Mouse (Mus musculus): ENCODE measurements around the gene Ctnnb1. TPM values are rescaled to one million over a fixed set of nuclear protein-coding genes. Genes with fewer than 3 reads are reported as not detected.

The Ctnnb1 gene
- polyA plus RNA-seq, 1 experiment from 2014 or later: 422 TPM

- 94% methylated on average over 12 of the region's 12 CpGs for WGBS
- Histone ChIP-seq H3K4me1 (replicated peaks) (peaks cover 26% of the 10 kb centered on the region), H3K9ac (no peak overlapping the region), H3K4me2 (no peak overlapping the region), H3K27me3 (no peaks in the 10 kb centered on the region), H3K9me3 (no peaks in the 10 kb centered on the region), H3K27ac (no peak overlapping the region), H3K4me3 (no peak overlapping the region), H3K36me3 (peaks cover 58% of the 10 kb centered on the region)
- ATAC-seq (ENCODE audit: low FRiP score): no peak
Observed at GRCm38 (mm10) chr9:120950761-120951160, 21.7 kb downstream of the Ctnnb1 start.

DNA sequence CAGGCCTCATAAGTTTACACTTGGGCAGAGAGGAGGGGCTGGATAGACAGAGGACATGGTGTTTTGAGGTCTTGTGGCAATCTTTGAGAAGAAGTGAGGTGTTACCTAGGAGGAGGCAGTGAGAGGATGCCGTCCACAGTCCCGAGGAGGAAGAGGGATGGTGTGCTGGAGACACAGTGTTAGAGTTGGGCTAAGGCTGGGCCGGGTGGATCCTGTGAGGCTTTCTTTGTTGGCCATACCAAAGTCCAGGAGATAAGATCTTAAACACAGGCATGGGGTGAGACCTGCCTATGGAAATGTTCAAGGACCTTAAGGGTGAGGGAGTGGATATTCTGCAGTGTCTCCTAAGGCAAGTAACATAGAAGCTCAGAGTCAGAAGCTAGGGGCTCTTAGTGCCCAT is 22.9 kb downstream of the Ctnnb1 start:
- Histone ChIP-seq H3K4me2 (no peak overlapping the region), H3K4me1 (replicated peaks) (peaks cover 20% of the 10 kb centered on the region), H3K27ac (no peak overlapping the region), H3K4me3 (no peak overlapping the region), H3K36me3 (peaks cover 70% of the 10 kb centered on the region), H3K27me3 (no peaks in the 10 kb centered on the region), H3K9ac (no peak overlapping the region), H3K9me3 (no peaks in the 10 kb centered on the region)
- WGBS: 88% methylated on average over 3 of the region's 3 CpGs
- ATAC-seq (ENCODE audit: low FRiP score): no peak

DNA sequence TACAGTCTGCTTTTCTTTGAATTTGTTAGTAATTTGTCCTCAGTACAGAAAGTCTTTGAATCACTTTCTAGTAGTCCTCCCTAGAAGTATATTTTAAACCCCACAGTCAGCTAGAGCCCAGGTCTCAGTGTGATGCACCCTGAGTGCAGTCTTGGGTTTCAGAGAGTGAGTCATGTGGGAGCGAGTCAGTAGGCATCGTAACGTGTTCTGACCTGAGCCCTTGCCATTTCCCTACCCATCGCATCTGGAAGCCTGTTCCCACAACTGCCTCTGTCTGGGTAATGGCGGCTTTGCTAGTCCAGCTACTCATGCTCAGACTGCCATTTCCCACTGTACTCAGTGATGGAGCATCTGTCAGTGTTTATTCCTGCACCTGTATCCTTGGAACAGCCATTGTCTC is 29.0 kb downstream of the Ctnnb1 start:
- H3K4me2 ChIP-seq: no peak overlapping the region
- H3K4me3 ChIP-seq: no peak overlapping the region
- no peak overlapping the region for H3K9ac ChIP-seq
- H3K36me3 ChIP-seq: peaks cover 99% of the 10 kb centered on the region
- H3K9me3 ChIP-seq: no peaks in the 10 kb centered on the region
- no peaks in the 10 kb centered on the region for H3K27me3 ChIP-seq
- peaks cover 19% of the 10 kb centered on the region for H3K4me1 ChIP-seq (replicated peaks)
- WGBS: 90% methylated on average over 5 of the region's 5 CpGs
- no peak for ATAC-seq (ENCODE audit: low FRiP score)
- H3K27ac ChIP-seq: no peak overlapping the region

- no peak for ATAC-seq (ENCODE audit: low FRiP score)
- no peak overlapping the region for H3K4me2 ChIP-seq
- H3K9me3 ChIP-seq: no peaks in the 10 kb centered on the region
- peaks cover 20% of the 10 kb centered on the region for H3K4me1 ChIP-seq (replicated peaks)
- no peak overlapping the region for H3K9ac ChIP-seq
- H3K4me3 ChIP-seq: no peak overlapping the region
- H3K27ac ChIP-seq: no peak overlapping the region
- H3K36me3 ChIP-seq: peaks cover 99% of the 10 kb centered on the region
- no peaks in the 10 kb centered on the region for H3K27me3 ChIP-seq
- 81% methylated on average over 6 of the region's 6 CpGs for WGBS
Observed at GRCm38 (mm10) chr9:120958560-120958959, 29.5 kb downstream of the Ctnnb1 start.

- Histone ChIP-seq H3K36me3 (peaks cover 99% of the 10 kb centered on the region), H3K9ac (no peak overlapping the region), H3K27ac (no peak overlapping the region), H3K27me3 (no peaks in the 10 kb centered on the region), H3K4me3 (no peak overlapping the region), H3K9me3 (no peaks in the 10 kb centered on the region), H3K4me1 (replicated peaks) (peaks cover 20% of the 10 kb centered on the region), H3K4me2 (no peak overlapping the region)
- 92% methylated on average over 4 of the region's 4 CpGs for WGBS
- no peak for ATAC-seq (ENCODE audit: low FRiP score)
Observed at GRCm38 (mm10) chr9:120959225-120959624, 30.2 kb downstream of the Ctnnb1 start.

- no peak for ATAC-seq (ENCODE audit: low FRiP score)
- Histone ChIP-seq H3K9ac (no peak overlapping the region), H3K4me1 (replicated peaks) (peaks cover 23% of the 10 kb centered on the region), H3K27ac (no peak overlapping the region), H3K9me3 (no peaks in the 10 kb centered on the region), H3K4me2 (no peak overlapping the region), H3K27me3 (no peaks in the 10 kb centered on the region), H3K4me3 (no peak overlapping the region), H3K36me3 (peaks cover 99% of the 10 kb centered on the region)
- WGBS: 83% methylated on average over 4 of the region's 4 CpGs
Observed at GRCm38 (mm10) chr9:120960611-120961010, 31.6 kb downstream of the Ctnnb1 start.

- no peak overlapping the region for H3K4me2 ChIP-seq
- H3K36me3 ChIP-seq: peaks cover 99% of the 10 kb centered on the region
- no peaks in the 10 kb centered on the region for H3K27me3 ChIP-seq
- 0 out of 2 replicates have a peak overlapping the region, but pooled peaks have one; percentile 3 for H3K9ac ChIP-seq
- ATAC-seq (ENCODE audit: low FRiP score): no peak
- WGBS: 87% methylated on average over 3 of the region's 3 CpGs
- H3K9me3 ChIP-seq: no peaks in the 10 kb centered on the region
- H3K27ac ChIP-seq: peak overlapping the region; percentile 5; the same call in 1 of the 2 replicates
- no peak overlapping the region for H3K4me3 ChIP-seq
- peaks cover 23% of the 10 kb centered on the region for H3K4me1 ChIP-seq (replicated peaks)
Observed at GRCm38 (mm10) chr9:120961466-120961865, 32.5 kb downstream of the Ctnnb1 start.

DNA sequence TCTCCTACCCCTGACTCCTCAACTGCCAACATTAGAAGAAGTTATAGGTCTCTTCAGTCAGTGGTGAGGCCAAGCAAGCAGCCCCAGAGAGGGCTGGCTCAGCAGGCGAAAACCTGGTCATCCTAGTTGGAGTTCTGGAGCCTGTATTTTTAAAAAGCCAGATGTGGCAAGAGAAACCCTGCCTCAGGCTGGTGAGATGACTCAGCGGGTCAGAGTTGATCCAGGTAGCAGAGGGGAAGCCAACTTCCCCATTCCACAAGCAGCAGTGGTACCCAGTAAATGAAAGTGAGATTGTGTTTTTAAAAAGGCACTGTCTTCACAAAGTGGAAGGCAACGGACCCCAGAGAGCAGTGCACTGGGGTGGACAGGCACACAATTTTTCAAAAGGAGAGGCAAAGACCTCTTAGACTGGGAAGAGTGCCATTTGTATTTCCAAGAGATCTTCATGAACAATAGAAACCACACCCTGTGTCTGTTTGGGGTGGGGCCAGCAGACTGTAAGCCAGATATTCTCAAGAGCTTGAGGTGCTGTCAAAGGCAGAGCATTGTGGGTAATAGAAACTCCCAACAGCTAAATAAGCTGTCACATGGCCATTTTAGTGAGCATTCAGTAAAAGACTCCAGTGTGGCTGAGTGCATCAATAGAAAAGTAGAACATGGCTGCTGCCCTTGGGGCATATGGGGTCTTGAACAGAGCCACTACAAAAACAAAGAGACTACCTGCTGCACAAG is 33.1 kb downstream of the Ctnnb1 start:
- peak overlapping the region; percentile 5; the same call in 1 of the 2 replicates for H3K27ac ChIP-seq
- peaks cover 99% of the 10 kb centered on the region for H3K36me3 ChIP-seq
- H3K9ac ChIP-seq: no peak overlapping the region
- H3K4me3 ChIP-seq: no peak overlapping the region
- H3K4me2 ChIP-seq: no peak overlapping the region
- WGBS: 84% methylated on average over 3 of the region's 3 CpGs
- H3K4me1 ChIP-seq (replicated peaks): peaks cover 23% of the 10 kb centered on the region
- no peaks in the 10 kb centered on the region for H3K9me3 ChIP-seq
- no peaks in the 10 kb centered on the region for H3K27me3 ChIP-seq
- no peak for ATAC-seq (ENCODE audit: low FRiP score)

- Histone ChIP-seq H3K36me3 (peaks cover 96% of the 10 kb centered on the region), H3K27ac (peak overlapping the region; percentile 25; the same call in 1 of the 2 replicates)
- WGBS: 94% methylated on average over 4 of the region's 4 CpGs
Observed at GRCm38 (mm10) chr9:120963104-120963503, 34.1 kb downstream of the Ctnnb1 start.

GRCm38 (mm10) chr9:120963720-120964119 is 34.7 kb downstream of the Ctnnb1 start:
- Histone ChIP-seq H3K36me3 (peaks cover 96% of the 10 kb centered on the region), H3K27ac (peak overlapping the region; percentile 35), H3K4me3 (no peak overlapping the region), H3K27me3 (no peaks in the 10 kb centered on the region), H3K4me2 (no peak overlapping the region), H3K9me3 (no peaks in the 10 kb centered on the region), H3K4me1 (replicated peaks) (peaks cover 23% of the 10 kb centered on the region), H3K9ac (no peak overlapping the region)
- no peak for ATAC-seq (ENCODE audit: low FRiP score)
- WGBS: 86% methylated on average over 3 of the region's 3 CpGs

More at GRCm38 (mm10) chr9:120963104-120963503, 34.1 kb downstream of the Ctnnb1 start:
- no peak overlapping the region for H3K4me3 ChIP-seq
- no peaks in the 10 kb centered on the region for H3K27me3 ChIP-seq
- H3K4me1 ChIP-seq (replicated peaks): peaks cover 23% of the 10 kb centered on the region
- no peak for ATAC-seq (ENCODE audit: low FRiP score)
- H3K9ac ChIP-seq: no peak overlapping the region
- H3K9me3 ChIP-seq: no peaks in the 10 kb centered on the region
- H3K4me2 ChIP-seq: no peak overlapping the region

DNA sequence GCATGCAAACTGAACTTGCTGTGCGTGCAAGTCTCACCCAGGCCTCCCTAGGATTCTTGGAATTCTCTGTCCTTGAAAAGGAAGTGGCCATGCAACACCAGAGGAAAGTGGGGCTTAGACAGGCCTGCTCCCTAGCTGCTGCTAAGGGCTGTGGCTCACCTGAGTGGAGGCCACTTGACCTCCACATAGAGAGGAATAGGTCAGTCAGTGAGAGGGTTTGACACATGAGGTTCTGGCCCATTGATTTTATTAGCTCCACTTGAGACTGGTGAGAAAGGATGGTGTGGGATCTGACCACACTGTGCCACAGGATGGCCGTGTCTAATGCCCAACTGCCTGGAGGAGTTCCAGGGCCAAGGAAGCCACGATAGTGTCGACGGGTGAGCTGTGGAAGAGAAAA is 35.2 kb downstream of the Ctnnb1 start:
- WGBS: 84% methylated on average over 5 of the region's 5 CpGs
- Histone ChIP-seq H3K36me3 (peaks cover 96% of the 10 kb centered on the region), H3K27ac (peak overlapping the region; percentile 35; the same call in 1 of the 2 replicates)

DNA sequence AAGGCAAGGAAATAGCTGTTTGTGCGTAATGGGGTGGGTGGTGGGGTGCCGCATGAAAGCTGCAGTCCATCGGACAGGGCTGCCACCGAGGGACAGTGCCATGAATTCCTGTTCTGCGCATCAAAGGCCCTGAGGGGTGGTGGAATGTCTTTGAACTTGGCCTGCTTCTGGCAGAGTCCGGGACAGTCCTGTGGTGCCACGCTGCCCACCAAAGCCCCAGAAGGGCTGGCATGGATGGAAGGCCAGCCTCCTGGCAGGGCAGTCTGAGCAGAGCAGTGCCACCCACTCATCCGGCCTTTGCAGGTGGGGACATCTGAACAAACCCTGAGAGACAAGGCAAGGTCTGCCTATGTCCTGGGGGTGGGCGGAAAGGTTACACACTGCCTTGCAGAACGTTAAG is 36.0 kb downstream of the Ctnnb1 start:
- Histone ChIP-seq H3K9me3 (no peaks in the 10 kb centered on the region), H3K4me3 (no peak overlapping the region), H3K4me1 (replicated peaks) (peaks cover 23% of the 10 kb centered on the region), H3K4me2 (no peak overlapping the region), H3K27ac (no peak overlapping the region), H3K27me3 (no peaks in the 10 kb centered on the region), H3K36me3 (peaks cover 96% of the 10 kb centered on the region), H3K9ac (no peak overlapping the region)
- 87% methylated on average over 10 of the region's 10 CpGs for WGBS
- ATAC-seq (ENCODE audit: low FRiP score): no peak

More for the DNA sequence above, 35.2 kb downstream of the Ctnnb1 start:
- H3K9ac ChIP-seq: no peak overlapping the region
- H3K4me1 ChIP-seq (replicated peaks): peaks cover 23% of the 10 kb centered on the region
- H3K27me3 ChIP-seq: no peaks in the 10 kb centered on the region
- ATAC-seq (ENCODE audit: low FRiP score): no peak
- H3K9me3 ChIP-seq: no peaks in the 10 kb centered on the region
- H3K4me2 ChIP-seq: no peak overlapping the region
- no peak overlapping the region for H3K4me3 ChIP-seq

GRCm38 (mm10) chr9:120973026-120973515 is 44.1 kb downstream of the Ctnnb1 start:
- Histone ChIP-seq H3K27ac (no peak overlapping the region), H3K4me3 (no peak overlapping the region), H3K36me3 (peaks cover 20% of the 10 kb centered on the region), H3K9me3 (no peaks in the 10 kb centered on the region), H3K4me1 (replicated peaks) (0 out of 2 replicates have a peak, but pooled peaks cover 13% of the 10 kb centered on the region), H3K27me3 (no peaks in the 10 kb centered on the region), H3K4me2 (no peak overlapping the region), H3K9ac (no peak overlapping the region)
- no peak for ATAC-seq (ENCODE audit: low FRiP score)
- WGBS: 81% methylated on average over 6 of the region's 6 CpGs
